Mouse (Mus musculus) kidney, adult 9 months (tissue): ENCODE data around the gene Kcnab2.

Experiments used
- DNase-seq: peaks from one replicate; pipeline ENCODE4 v3.0.0; 2022

Kcnab2 gene

GRCm38 (mm10) chr4:152451371-152451770 is 26.3 kb downstream of the Kcnab2 start:
- no peak for DNase-seq

- DNase-seq: no peak
Measured at GRCm38 (mm10) chr4:152448666-152449018, 29.0 kb downstream of the Kcnab2 start.

DNA sequence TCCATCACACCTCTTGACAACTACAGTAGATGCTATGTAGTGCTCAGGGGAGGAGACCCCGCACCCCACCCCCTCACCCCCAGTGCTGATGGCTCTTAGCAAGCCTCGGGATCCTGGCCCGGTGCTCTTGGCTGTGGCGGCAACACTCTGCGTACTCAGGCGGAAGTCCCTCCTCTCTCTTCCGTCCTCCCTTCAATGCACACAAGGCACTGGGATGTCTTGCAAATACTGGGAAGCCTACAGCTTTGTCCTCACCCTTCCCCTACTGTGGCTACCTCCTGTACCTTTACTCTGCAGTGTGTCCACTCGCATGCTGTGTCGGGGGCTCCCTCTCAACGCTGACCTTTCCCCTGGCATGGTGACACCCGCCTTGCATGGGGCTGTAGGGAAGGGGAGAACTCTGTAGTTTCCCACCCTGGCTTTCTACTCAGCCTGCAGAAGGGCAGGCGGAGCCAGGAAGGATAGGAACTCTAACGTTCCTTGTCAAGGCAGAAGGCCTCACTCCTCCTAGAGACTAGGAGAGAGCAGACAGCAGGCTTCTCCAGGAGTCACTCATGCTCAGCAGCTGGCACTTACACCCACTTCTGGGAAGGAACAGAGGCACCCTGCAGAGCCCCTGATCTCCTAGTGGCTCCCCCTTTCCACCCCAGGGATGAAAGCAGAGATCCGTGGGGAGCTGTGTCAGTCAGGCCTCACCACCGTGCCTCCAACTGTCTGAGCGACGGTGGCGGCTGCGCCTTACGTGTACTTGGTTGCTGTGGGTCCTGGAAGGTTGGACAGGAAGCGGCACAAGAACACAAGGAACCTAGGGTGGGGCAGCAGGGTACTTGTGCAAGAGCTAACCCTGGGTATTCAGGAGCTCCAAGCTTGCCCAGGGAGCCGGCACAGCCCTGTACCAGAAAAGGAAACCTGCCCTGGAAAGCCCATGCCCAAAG is 29.7 kb downstream of the Kcnab2 start:
- no peak for DNase-seq

DNA sequence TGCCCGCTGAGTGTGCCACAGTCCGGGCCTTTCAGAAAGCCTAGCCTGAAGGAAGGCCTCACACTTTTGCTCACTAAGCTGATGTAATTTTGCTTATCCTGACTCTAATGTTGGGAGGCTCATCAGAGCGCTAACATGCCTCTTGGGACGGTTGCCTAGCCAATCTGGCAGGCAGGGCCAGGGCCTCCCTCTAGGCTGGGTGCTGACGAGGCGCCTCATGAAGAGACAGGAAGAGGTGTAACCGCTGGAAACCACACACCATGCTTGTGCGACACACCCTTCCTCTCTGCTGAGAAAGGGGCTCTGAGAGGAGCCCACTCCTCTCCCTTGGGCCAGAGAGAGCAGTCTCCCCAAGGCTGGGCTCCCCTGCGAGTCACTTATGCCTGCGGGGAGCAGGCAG is 31.5 kb downstream of the Kcnab2 start:
- DNase-seq: no peak

DNA sequence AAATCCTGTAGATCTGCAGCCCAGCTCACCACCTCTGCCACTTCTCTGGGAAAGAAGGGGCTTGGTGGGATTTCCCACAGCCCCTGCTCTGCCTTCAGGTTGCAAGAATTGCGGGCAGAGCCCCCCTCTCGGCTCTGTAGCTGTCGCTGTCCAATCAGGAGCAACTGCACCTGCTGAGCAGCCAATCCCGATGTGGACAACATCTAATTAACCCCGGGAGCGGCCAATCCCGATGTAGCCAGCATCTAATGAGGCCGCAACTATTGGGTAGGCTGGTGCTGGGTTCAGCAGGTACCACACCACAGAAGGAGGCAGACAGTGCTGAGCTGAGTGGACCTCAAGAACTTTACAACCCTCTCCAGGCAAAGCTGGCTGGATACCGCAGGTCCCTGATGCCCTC is 36.1 kb downstream of the Kcnab2 start:
- no peak for DNase-seq

DNA sequence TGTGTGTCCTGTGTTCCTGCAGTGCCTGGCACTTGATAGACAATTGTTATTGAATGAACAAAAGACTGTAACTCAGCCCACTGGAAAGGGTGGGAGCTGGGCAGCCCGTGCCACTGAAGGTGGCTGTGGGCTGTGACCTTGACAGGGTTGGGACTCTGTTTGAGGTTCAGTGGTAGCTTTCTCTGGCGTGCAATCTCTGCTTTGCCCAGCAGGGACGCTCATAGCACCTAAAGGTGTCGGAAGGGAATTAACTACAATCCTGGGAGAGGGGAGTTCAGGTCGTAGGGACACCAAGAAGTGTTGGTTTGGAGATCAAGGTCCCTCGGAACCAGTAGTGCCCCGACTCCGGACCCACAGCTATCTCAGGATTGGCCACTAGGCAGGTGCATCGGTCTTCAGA is 36.8 kb downstream of the Kcnab2 start:
- peak; percentile 32 for DNase-seq

DNA sequence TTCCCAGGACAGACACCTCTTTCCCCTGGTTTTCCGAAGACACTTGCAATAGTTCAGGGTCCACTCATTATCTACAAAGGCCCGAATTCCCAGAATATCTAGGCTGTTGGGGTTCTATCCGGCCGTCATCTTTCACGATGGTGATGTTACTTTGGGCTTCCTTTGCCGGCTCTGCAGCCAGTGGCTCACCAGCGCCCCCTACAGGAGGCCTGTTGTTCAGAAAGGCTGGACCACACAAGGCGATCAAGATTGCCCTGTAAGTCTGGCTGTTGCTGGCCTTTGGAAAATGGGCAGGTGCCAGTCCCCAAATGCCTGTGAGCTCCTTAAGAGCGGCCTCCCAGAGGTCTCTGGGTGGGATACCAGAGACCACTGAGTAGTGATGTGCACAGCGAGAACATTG is 42.4 kb downstream of the Kcnab2 start:
- peak; percentile 58 for DNase-seq

- DNase-seq: peak; percentile 84
Measured at GRCm38 (mm10) chr4:152434836-152435235, 42.8 kb downstream of the Kcnab2 start.

DNA sequence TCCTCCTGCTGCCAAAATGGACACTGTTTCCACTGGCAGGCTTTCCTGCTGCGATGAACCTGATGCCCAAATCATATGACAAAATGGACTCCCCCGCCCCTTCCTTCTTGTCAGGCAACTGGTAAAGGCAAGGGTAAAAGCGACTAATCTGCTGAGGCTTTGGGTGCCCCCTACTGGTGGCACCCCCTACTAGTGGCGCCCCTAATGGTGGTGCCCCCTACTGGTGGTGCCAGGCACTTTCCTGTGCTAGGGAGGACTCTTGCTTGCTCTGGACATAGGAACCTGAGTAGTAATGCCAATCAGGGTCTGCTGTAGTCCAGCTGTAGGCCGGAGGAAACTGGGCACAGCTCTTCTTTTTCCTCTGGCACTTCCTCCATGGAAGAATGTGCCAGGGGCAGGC is 45.4 kb downstream of the Kcnab2 start:
- DNase-seq: peak; percentile 38

DNA sequence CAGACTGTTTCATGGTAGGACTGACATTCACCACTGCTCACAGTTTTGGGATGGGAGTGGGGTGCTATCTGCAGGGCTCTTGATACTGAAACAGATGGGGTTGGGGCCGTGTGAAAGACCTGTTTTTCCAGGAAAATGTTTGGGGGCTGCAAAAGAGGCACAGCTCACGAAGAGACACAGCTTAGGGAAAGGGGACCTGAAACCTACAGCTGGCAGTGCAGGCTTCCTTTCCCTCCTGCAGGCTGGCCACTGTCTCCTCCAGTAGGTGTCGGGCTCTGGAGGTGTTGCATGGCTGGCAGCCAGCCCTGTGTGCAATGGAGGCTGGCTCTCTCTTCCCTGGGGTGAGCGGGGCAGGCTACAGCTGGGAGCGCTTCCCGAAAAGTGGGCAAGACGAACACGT is 49.4 kb downstream of the Kcnab2 start:
- no peak for DNase-seq

DNA sequence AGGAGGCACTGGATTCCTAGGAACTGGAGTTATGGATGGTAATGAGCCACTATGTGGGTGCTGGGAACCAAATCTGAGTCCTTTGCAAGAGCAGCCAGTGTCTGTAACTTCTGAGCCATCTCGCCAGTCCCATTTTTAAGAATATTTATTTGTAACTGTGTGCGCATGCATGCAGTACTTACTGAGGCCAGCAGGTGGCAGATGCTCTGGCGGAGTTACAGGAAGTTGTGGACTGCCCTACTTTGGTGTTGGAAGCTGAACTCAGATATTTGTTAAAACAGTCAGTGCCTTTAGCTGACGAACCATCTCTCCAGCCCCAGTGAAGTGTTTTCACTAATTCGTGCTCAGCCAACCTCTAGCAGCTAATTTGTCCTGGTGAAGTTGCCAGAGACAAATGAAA is 52.7 kb downstream of the Kcnab2 start:
- no peak for DNase-seq

GRCm38 (mm10) chr4:152424341-152424740 is 53.3 kb downstream of the Kcnab2 start:
- DNase-seq: peak; percentile 20

GRCm38 (mm10) chr4:152423576-152423975 is 54.1 kb downstream of the Kcnab2 start:
- DNase-seq: no peak

DNA sequence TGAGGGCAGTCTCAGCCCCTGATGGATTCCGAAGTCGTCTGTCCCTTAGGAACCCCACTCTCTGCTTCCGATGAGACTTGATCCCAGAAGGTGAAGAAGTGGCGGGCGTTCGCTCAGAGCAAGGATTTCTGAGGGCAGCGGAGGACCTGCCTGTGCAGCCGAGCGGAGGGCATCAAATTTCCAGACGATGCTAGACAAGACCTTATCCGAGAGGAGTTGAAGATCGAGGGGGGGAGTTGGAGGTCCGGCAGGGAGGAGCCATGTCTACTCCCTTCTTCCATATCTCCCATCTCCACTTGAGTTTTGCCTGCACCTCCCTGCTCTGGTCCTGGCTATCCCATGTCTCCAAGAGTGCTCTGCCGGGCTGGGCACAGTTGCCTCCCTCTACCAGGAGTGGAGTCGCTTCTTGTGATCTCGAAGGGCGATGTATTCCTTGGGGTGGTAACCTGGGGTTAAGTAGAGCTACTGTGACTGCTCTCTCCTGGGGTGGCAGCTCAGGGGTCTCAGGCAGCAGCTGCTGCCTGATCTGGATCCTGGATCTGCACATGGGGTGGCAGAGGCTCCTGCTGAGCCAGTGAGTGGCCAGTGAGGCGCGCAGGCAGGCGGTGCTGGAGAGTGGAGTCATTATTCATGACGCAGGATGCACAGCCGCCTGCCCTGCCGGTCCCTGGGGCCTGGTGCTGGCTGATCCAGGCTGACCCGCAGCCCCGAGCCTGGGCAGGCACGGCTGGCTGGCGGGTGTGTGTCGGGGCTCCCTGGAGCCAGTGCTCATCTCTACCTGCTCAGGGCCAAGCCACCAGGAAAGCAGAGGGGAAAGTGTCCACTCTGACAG is 59.2 kb downstream of the Kcnab2 start:
- DNase-seq: no peak

DNA sequence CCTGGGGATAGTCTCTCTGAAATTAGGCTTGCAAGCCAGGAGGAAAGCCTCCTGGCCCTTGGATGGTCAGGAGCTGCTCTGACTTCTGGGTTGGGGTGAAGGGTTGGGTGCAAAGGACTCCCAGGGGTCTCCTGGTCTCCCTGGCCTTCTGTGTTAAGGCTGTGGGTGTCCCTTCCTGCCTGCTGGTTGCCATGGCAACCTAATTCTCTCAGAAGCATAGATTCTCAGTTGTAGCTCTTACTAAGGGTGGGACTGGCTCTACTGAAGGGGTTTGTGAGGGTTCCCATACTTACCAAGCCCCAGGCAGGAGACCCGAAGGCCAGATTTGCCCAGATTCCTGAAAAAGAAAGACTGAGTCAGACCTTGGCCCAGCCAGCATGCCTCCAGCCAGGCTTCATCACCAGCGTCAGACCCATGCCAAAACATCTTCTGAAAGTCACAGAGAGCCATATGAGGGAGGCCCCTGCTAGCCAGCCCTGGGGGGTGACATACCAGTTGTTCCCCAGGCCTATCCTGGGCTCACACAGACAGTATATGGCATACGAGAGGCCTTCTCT is 65.1 kb downstream of the Kcnab2 start:
- DNase-seq: no peak

GRCm38 (mm10) chr4:152410961-152411360 is 66.7 kb downstream of the Kcnab2 start:
- no peak for DNase-seq

DNA sequence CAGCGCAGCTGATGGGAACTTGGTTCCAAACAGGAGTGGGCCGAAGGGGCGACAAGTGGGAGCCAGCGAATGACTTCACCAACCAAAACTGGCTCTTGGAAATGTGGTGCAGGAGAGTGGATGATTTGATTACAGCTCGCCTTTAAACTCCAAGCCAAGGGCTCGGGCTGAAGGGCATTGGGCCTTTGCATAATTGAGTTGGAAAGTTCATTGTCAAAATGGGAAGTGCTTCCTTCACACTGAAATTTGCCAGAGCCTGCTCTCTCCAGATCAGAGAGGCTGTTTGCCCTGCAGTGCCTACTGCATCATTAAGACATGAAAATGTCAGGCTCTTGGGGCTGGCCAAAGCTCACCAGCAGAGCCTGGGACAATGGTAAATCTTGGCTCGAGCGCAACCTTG is 71.1 kb downstream of the Kcnab2 start:
- DNase-seq: no peak

DNA sequence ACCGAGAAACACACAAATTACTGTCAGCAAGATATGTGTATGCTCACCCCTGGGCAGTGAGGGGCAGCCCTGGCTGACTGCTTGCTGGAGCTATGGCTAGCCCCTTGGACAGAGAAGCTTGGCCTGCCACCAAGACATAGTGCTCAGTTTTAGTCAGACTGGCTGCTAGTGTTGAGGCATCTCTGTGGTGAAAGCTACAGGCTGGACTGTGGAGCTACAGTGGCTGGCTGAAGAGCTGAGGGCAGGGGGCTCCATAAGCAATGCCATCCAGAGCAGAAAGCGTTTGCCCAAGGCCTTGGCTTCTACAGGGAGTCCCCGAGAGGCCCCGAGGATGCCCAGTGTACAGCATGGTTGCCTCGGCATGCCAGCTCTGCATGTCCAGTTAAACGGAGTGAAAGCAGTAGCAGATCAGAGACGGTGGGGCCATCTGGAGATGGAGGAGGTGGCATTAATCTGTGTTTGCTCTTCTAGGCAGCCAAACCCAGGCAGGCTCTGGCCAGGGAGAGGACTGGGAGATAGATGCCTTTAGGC is 71.9 kb downstream of the Kcnab2 start:
- DNase-seq: no peak

DNA sequence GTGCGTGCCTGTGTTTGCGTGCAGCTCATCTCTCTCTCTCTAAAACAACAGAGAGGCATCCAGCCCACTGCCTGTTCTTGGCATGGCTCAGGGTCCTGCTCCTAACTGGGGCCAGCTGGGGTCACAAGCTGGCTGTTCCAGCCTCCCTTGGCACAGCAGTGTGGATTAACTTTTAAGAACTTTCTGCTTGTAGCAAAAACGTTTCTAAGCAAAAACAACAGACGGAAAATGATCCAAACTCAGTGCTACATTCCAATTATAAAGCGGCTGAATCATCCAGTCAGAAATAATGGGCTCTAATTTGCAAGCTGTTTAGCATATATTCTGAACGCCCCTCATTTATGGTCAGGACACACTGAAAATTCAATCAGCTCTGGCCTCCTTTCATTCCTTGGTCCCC is 72.5 kb downstream of the Kcnab2 start:
- no peak for DNase-seq

DNA sequence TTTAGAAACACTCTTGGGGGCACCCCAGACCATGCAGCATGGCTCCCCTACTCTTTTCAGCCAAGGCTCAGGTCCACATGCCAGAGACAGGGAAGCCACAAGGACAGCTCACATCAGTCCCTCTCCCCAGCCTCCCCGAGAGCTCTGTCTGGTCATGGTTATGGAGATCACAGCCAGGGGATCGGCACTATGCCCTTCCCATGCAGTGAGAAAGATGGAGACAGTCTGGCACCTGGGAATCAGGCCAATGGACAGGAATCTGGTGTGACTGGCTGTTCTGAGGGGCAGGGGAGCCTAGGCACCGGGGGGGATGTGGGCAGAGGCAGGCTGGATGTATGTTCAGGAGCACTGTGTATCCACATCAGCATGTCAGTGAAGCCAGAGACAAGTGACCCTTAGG is 78.7 kb downstream of the Kcnab2 start:
- DNase-seq: no peak

GRCm38 (mm10) chr4:152392627-152393026 is 85.0 kb downstream of the Kcnab2 start:
- no peak for DNase-seq

DNA sequence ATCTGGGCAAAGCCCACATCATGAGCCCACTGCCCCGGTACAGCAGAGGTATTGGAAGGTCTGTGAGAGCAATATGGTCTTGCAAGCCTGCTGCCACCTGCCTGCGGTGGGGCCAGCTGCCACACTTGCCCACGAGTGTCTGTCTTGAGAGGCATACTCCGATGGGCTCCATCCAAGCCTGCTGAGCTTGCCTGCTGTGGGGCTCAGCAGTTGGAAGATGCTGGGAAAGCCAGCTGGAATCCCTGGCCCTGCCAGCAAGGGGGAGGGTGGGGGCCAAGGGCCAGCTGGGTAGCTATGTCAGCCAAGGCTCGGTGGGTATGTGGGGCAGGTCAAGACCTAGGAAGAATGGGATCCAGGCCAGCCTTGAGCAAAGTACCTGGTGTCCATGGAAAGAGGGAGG is 85.5 kb downstream of the Kcnab2 start:
- DNase-seq: no peak

DNA sequence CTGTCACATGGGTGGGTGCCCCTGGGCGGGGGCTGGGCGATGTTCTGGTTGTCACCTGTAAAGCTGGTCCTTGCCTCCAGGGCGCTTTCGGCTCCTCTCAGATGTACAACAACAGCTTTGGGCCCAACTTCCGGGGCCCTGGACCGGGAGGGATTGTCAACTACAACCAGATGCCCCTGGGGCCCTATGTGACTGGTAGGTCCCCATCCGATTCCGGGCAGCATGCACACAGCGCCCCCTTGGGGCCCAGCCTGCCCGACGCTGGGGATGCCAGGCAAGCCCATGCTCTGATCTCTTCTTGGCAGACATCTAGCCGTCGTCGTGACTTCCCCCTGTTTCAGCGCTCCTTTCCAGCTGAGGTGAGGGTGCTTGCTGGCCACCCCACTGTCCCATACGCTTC is 92.0 kb downstream of the Kcnab2 start:
- DNase-seq: no peak
